Mouse (Mus musculus): ENCODE measurements at regions not wholly inside any gene's neighbourhood (a gene's known extent, or its start where the extent isn't known, plus 50 kb on each side); places are given as distances from the start of the nearest gene placed in this dataset.

DNA sequence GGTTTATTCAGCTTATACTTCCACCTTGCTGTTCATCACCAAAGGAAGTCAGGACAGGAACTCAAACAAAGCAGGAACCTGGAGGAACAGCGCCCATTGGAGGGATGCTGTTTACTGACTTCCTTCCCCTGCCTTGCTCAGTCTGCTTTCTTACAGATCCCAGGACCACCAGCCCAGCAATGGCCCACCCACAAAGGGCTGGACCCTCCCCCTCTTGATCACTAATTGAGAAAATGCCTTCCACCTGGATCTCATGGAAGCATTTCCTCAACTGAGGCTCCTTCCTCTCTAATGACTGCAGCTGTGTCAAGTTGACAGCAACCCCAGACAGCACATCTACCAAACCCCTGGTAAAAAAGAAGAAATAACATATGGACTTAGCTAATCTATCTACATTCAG, 312.7 kb downstream of the Sox4 start:
- no peak for DNase-seq (ENCODE audit: low spot score)

DNA sequence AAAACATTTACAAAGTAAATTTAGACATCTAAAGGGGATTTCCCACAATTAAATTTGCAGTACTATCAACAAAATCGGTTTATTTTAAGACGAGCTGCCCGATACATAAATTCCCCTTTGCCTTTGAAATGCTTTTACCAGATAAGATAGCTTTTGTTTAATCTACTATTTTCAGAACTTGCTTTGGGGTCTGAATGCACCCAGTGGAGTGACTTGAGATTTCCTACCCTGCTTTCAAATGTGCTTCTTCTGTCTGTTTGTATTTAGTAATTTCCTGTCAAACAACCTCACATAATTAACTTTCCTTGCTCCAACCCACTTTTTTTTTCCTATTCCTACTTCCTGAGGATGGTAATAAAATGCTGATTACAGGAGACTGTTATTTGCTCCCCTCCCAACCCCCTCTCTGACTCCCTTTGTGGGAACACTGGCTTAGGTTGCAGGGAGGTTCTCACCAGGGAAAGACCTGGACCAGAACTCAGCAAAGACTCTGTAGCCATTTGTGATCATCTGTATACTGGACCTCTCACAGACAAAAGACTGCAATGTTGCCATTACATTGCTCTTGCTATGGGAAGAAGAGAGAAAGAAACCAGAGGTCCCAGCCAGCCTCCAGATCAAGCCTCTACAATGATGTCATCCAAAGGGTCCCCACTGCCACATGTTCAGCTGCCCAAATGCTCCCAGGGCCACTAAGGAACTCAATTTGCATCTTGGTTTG, 318.1 kb downstream of the Sox4 start:
- no peak for DNase-seq (ENCODE audit: low spot score)

DNA sequence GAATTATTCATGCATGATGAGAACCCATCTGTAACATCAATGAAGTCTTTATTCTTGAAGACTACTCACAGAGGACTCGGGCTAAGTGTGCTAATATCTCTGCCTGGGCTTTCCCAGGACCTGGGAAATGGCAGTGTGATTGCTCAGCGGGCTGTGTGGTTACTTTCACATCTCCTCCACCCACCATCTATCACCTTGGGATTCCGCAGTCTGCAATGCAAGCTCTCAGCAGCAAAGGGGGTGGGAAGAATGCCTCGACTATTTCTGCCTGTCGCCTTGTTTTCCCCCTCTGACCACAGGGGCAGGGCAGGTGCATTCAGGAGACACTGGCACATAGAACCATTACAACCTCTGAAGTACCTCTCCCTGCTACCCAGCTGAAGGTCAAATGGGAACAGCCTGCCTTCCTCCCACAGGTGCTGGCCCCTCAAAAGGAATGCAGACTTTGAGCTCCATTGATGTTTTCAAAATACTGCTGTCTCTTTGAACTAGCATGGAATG, 319.9 kb downstream of the Sox4 start:
- DNase-seq (ENCODE audit: low spot score), result no peak

DNA sequence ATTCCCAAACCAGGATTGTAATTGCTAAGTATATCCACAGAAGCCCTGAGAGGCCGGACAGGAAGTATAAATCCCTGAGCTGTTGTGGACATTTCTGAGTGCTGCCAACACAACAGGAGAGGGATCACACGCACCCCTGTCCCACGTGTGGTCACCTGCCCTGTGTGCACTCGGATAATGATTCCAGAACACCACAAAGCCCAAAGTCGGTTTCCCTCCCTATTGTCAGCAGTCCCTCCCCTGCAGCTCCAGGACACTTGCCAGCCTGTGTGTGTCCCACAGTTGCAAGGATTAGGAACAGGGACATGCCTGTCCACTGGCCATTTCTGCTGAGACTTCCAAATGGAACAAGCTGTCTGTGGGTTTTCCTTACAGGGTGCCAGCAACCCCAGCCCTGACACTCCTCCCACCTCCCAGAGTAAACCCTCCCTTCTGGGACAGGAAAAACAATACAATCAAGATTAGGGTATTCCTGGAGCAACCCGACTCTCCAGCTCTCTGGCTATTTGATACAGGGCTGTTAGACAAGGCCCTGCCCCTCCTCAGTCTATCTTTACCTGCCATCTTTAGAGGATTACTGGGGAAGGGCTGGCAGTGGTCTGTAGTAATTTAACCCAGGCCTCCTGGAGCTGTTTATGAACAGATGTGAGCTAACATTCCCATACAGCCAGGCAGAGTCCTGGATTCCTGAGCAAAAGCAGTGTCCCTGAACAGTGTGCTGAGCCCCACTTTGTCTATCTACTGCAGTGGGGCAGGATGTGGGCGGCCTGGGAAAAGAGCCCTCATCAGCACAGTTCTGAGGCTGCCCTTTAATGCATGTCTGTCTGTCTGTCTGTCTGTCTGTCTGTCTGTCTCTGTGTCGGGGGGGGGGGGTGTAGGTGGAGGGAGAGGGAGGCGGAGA, 323.8 kb downstream of the Sox4 start:
- peak; percentile 59 for DNase-seq (ENCODE audit: low spot score)

DNA sequence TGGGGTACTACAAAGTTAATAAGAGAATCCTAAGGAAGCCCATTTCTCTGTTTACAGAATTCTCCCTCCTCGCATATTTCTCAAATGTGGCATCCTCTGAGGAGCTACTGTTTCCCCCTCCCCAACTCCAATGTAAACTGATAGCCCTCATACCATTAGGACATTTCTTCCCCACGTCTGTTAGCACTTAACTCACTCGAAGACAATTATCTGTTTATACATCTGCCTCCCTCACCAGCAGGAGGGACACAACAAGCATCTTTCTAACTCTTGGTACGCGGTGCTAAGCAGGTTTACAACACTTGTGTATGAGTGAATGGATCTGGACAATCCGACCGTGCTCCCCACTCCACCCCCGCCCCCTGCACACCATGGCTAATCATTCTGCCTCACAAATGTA, 324.8 kb downstream of the Sox4 start:
- DNase-seq (ENCODE audit: low spot score), result no peak

DNA sequence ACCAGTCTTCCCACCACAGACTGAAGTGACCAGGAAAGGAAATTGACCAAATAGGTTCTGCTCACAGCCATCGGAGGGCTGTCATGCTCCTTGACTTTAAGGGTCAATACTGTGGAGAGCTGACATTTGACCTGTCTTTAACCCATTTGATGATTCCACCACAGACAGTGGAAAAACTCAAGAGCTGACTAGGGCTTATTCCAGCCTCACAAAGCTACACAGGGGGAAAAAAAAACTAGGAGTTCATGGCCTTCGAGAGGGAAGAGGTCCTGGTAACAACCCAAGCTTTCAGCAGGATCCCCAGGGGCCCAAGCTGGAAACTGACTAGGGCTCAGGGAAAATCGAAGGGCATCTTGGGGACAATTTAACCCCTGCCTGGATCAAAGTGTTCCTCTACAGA, 334.6 kb downstream of the Sox4 start:
- DNase-seq (ENCODE audit: low spot score), result no peak

DNA sequence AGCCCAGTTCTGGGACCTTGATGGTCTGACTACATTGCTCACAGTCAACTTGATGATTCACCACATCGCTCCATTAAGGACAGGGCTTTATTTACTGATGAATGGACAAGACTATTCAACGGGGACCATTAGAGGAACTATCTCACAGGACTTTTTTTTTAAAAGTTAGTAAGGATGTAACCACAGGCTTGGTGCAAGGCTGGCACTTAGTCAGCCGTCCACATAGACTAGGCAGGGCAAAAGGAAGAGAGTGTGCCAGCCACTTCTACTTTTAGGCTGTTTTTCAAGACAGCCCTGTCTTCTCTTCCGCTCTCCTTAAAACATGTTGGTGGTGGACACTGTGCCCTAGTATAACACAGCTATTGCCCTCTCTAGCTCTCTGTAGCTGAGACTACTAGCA, 336.0 kb downstream of the Sox4 start:
- DNase-seq (ENCODE audit: low spot score), result no peak

DNA sequence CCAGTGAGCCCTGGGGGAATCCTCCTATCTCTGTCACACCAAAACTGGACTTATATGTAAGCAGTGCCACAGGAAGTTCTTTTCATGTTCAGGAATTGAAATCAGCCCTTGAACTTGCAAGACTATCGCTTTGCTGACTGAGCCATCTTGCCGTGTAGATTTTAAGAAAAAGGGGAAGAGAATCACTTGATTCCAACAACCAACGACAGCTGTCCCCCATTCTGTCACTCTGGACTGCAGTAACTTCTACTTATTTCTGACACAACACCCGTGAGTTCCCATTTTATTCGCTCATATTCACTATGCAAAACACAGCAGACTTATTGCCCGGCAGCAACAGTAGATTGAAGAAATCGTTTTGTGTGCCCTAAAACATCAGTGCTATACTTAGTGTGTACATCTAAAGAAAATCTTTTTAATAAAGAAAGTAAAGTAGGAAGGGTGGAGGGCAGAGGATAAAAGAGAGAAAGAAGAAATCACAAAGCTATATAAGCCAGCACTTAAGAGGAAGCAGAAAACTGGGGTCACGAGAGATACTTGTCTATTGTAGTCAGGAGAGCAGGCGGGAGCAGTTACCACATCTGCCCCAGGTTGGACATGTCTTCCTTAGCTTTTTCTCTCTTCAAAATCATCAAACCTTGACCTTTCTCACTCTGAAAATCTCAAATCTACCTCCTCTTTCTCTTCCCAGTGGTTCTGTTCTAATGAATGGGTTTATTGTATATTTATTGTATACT, 336.7 kb downstream of the Sox4 start:
- peak; percentile 8 for DNase-seq (ENCODE audit: low spot score)

DNA sequence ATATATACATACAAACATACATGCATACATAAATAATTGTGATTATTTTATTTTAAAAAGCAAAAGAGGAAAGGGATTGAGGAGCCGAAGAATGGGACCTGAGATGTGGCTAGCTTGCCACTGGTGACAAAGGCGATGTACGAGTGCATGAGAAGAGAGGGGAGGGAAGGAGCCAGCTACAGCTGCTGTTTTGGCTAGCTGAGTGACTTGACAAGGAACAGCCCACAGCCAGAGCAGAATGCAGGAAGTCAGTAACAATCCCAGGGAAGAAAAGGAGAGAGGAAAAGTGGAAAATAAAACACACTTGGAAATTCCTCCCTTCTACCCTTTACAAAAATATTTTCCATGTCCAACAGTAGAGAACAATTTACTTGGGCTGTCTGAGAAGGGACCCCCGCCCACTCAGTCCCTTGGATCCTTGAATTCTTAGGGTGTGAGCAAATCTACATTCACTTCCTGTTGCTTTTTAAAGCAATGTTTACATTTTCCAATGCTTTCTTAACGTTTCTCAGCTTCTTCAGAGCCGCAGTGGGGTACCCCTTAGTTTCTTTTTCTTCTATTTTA, 345.9 kb downstream of the Sox4 start:
- DNase-seq (ENCODE audit: low spot score), result peak; percentile 15

DNA sequence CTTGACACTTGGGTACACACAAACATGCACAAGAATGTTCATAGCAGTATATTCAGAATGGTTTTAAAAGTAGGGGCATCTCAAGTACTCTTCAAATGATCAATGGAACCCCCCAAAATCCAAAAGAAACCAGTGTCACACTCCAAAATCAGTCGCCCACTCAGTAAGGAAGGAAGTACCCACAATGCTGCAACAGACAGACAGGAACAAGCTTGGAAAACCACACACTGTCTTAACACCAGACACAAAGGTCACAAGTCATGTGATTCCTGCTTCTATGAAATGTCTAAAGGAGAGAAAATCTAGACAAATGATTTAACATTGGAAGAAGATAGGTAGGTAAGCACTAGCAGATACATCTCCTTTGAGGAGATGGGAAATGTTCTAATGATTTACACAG, 346.9 kb downstream of the Sox4 start:
- peak; percentile 10 for DNase-seq (ENCODE audit: low spot score)

DNA sequence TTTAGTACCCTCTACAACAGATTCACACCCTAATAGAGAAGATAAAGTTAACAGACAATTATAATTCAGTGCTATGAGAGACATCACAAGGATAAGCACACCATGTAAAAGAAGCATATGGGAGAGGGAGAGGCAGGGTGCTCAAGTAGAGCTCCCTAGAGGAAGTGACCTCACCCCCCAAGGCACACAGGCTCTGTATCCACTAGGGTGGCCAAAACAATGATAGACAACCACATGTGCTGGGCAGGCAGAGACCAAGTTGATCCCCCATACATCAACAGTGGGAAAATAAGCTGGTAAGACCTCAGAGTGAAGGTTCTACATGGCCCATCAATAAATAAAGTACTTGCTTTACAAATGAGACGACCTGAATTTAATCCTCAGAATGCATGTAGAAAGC, 347.7 kb downstream of the Sox4 start:
- DNase-seq (ENCODE audit: low spot score), result no peak

DNA sequence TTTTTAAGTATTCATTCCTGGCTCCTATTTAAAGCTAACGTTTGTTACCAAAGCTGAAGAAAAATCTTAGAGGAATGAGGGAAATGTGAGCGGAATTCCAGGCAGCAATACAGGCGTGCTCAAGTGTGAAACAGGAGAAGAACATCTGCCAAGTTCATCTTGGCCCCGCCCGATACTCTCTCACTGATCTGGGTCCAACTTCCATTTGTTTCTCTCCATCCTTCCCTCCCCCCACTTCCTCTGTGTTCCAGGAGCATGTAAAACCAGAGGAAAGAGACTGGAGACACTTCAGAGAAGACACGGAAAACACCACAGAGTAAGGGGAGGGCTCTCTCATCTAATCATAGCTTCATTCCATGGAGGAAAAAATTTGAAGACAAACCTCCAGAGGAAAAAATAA, 346.7 kb downstream of the Gm11361 start:
- peak; percentile 57 for DNase-seq (ENCODE audit: low spot score)

DNA sequence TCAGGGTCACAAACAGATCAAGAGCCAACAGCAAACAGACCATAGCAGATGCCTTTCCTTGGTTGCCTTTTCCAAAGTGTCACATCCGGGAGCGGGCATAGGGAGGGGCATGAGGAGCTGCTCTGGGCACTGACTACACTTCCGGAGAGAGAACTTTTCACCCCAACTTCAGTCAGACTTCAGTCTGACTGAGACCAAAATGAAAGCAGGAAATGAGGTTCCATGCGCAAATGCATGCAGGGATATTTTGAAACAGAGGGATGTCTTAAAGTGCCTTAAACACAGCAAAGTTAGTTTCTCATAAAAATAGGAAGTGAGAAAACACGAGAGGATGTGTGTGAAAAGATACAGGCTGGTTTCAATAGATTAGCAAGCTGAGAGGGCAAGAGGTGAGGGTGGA, 343.5 kb downstream of the Gm11361 start:
- peak; percentile 69 for DNase-seq (ENCODE audit: low spot score)

DNA sequence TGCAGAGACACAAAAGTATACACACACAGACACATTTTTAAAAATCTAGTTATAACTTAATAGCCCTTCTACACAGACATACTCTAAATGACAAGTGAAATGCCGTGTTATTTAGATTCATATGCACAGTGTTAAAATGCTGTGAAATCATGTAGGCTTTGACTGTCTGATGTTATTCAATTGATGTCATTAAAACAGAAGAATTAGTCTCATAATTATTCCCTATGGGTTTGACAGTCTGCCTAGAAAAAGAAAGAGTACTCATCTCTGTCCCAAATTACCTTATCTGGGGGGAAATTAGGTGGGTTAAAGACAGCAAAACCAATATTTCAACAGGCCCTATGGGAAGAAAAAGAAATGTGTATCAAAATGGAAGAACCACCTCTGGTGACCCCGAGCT, 339.0 kb downstream of the Gm11361 start:
- DNase-seq (ENCODE audit: low spot score), result no peak

DNA sequence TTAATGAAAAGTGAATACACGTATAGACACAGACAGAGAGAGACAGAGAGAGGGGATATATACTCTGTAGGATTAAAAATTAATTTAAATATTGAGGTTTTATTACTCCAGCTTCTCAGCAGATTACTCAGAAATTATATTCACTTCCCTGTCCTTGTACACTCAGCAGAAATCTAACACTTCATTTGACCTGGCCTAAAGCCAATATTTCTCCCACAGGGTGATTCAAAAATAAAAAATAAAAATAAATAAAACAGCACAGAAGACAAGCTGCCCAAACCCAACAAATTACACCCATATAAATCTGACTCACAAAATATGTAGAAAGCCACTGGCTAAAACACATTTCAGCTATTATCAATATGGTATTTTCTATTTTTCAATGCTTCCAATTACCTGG, 334.8 kb downstream of the Gm11361 start:
- DNase-seq (ENCODE audit: low spot score), result peak; percentile 24

DNA sequence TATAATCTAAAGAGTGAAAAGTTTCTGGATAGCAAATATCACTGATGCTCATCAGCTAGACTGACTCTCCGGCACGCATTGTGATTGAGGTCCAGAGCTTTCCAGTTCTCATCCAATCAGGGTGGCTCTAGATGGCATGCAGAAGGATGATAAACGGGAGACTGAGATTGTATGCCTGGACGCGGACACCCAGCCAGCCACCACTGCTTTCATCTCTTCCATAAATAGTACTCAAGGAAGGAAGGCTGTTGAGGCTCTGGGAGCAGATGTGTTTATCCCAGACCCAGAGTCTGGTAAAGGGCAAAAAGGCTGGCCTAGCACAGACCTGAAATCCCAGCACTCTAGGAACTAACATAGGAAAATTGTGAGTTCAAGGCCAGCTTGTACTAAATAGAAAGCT, 330.6 kb downstream of the Gm11361 start:
- no peak for DNase-seq (ENCODE audit: low spot score)

DNA sequence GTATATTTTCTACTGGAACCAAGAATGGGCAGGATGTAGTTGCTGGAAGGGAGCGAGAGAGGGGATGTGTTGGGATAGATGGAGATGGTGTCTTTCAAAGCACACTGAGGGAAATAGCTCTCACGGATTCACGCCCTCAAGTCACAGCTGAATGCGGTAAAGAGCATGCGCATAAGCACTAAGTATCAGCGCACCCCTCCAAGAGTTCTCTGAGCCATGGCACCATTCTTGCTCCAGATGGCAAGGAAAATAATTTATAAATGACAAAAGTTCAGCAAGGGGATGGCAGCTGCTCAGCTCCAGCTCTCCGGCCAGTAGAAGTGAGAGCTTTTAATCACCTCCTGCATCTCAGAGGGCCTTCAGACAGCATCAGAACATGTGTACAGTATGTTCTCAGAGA, 329.4 kb downstream of the Gm11361 start:
- no peak for DNase-seq (ENCODE audit: low spot score)

DNA sequence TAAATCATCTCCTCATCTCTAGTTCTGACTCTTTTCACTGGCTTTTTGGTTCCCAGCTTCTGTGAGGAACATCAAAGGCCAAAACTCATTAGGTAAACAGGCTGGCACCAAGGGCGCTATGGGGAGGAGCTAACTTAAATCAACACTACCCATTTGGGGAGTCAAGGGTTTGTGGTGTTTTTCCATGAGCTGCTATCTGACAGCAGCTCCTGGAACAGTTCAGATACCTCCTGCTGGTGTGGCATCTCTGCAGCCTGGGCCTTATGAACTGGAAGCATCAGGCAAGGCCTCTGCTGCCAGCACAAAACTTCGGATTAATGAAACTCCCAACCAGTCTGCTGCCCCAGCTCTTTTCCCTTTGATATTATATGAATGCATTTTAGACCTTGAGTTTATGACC, 328.8 kb downstream of the Gm11361 start:
- no peak for DNase-seq (ENCODE audit: low spot score)

DNA sequence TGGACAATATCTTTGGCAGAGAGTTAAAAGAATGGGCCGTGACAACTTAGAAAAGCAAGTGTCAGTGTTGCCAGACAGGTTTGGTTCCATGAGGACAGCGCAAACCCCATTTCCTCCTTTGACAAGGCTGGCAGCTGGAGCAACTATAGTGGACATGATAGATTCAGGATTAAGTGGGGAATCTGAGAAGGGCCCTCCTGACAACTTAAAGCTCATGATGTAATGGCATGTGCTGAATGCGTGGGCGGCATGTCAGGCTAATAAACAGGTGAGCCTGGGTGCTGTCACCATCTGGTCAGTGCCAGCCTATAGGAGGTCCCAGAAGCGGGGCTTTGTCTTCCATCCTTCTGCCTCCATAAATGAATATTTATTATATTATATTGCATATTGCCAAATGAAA, 326.3 kb downstream of the Gm11361 start:
- no peak for DNase-seq (ENCODE audit: low spot score)

DNA sequence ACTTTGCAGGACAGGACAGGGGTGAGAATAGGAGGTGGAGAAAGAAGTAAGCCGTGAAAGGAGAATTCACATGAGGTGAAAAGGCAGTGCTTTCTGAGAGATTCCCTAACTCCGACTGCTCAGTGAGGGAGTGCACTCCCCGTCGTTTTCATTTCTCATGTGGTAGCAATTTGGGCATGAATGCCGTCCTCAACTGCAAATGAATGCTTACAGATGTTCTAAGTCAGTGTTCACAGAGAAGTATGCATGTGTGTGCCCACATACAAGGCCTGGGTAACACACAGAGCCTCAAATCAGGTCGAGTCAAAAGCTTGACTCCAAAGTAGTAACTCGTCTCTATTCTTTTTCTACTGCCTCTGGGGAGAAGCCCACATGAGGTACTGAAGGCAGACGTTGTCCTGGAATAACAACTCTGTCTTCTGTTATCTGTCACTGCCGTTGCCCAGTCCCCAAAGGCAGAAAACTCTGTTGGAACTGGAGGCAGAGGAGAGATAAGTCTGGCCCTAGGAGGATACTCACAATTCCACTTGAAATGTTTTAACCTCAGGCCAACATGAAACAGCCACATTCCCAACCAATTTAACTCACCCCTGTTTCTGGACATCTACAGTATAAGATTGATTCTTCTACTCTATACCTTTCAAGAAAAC, 318.0 kb downstream of the Gm11361 start:
- DNase-seq (ENCODE audit: low spot score), result no peak

DNA sequence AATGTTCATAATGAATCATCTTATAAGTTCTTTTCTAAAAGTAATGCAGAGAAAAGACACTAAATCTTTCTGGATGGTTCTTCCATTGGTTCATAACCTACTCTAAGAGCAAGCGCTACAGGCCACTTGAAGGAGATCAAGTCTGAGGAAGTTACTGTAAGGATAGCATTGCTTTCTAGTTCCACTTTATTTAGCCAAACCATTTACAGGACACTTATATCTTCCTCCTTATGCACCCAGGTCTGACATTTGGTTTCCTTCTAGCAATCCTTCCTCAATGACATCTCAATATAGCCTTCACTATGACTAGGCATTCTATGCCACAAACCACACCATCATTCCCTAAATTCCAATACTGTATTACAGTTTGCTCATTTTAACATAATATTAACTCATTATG, 316.0 kb downstream of the Gm11361 start:
- no peak for DNase-seq (ENCODE audit: low spot score)

DNA sequence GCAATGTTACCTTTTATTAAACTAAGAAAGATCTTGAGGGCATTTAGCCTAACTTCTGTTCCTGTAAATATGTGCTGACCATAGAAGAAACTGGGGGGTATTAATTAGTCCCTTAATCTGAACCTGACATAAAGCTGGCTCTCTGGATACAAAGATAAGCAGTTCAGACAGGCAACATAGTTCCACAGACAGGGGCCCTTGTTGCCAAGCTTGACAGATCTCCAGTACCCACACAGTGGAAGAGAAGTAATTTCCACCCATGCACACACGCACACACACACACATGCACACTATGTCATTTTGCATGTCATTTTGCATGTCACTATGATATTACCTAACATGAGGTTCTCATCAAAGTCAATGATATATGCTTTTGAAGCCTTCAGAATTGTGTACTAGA, 315.1 kb downstream of the Gm11361 start:
- DNase-seq (ENCODE audit: low spot score), result no peak

Measured in lung, postnatal 25 days (tissue).